In genomic region chr13:103096346-103097150, GRCm38 (mm10) we compare ENCODE assay signal across 9 mouse cellular contexts.
DNase-seq lines count a peak whose midpoint lies in the region; ATAC-seq lines count a peak whose summit lies in the region.
"Had no signal": no experiment of that assay in that cellular context is flagged by ENCODE, and none has a peak within 500 bp of the region (broad histone marks: within the 10 kb centered on the region; RNA-seq: fewer than 3 reads in every experiment).

No protein-coding gene starts in this region.

- H3K36me3 ChIP-seq in embryonic facial prominence, embryonic 14.5 days (ENCODE audit: control insufficient read depth, insufficient read depth, low read length) = no peaks in the 10 kb centered on the region
- H3K36me3 ChIP-seq in heart, embryonic 10.5 days = no peaks in the 10 kb centered on the region
- H3K36me3 ChIP-seq in limb, embryonic 10.5 days = no peaks in the 10 kb centered on the region

- peak overlapping the region; percentile 51 for H3K9ac ChIP-seq in embryonic facial prominence, embryonic 14.5 days (ENCODE audit: low read depth, low read length)

- H3K9me3 ChIP-seq in embryonic facial prominence, embryonic 14.5 days (ENCODE audit: control insufficient read depth, low read length) = no peaks in the 10 kb centered on the region
- H3K9me3 ChIP-seq in heart, embryonic 10.5 days = no peaks in the 10 kb centered on the region
- H3K9me3 ChIP-seq in limb, embryonic 10.5 days (replicated peaks) = no peaks in the 10 kb centered on the region

- DNase-seq in ovary, postnatal 36 days (ENCODE audit: low spot score) = peak; percentile 49
- DNase-seq in ovary, postnatal 14 days (ENCODE audit: low spot score) = no peak
- peak; percentile 91 for DNase-seq in embryonic facial prominence, embryonic 14.5 days (ENCODE audit: low spot score)
- peak; percentile 95 for DNase-seq in heart, embryonic 10.5 days (ENCODE audit: low spot score)
- peak; percentile 45 for DNase-seq in kidney, adult 9 months
- DNase-seq in limb, embryonic 10.5 days (ENCODE audit: low spot score) = peak; percentile 74
- DNase-seq in mesoderm, embryonic 11.5 days (ENCODE audit: low read depth, low spot score) = peak; percentile 85
- peak; percentile 4 to 12 for DNase-seq in spleen, postnatal 36 days (ENCODE audit: low spot score in 2 of 2)

- WGBS in embryonic facial prominence, embryonic 14.5 days = 6% methylated on average over 28 of the region's 28 CpGs
- WGBS in heart, embryonic 10.5 days = 2% methylated on average over 28 of the region's 28 CpGs
- 7% methylated on average over 28 of the region's 28 CpGs for WGBS in limb, embryonic 10.5 days

- H3K4me1 ChIP-seq in embryonic facial prominence, embryonic 14.5 days (ENCODE audit: control insufficient read depth, insufficient read depth, low read length) = no peaks in the 10 kb centered on the region
- peaks cover 18% of the 10 kb centered on the region for H3K4me1 ChIP-seq in heart, embryonic 10.5 days
- H3K4me1 ChIP-seq in limb, embryonic 10.5 days = peaks cover 21% of the 10 kb centered on the region

- H3K27me3 ChIP-seq in embryonic facial prominence, embryonic 14.5 days (replicated peaks; ENCODE audit: control insufficient read depth, insufficient read depth, low read length) = peaks cover 15% of the 10 kb centered on the region
- no peaks in the 10 kb centered on the region for H3K27me3 ChIP-seq in heart, embryonic 10.5 days (ENCODE audit: insufficient read depth, poor library complexity, severe bottlenecking)
- peaks cover 31% of the 10 kb centered on the region for H3K27me3 ChIP-seq in limb, embryonic 10.5 days (ENCODE audit: low read depth, poor library complexity, severe bottlenecking)

- H3K4me3 ChIP-seq in embryonic facial prominence, embryonic 14.5 days (ENCODE audit: low read depth, low read length) = peak overlapping the region; percentile 43
- peak overlapping the region; percentile 62 for H3K4me3 ChIP-seq in heart, embryonic 10.5 days
- H3K4me3 ChIP-seq in limb, embryonic 10.5 days = peak overlapping the region; percentile 55

- H3K27ac ChIP-seq in embryonic facial prominence, embryonic 14.5 days (replicated peaks; ENCODE audit: low read depth, low read length) = peak overlapping the region; percentile 48
- H3K27ac ChIP-seq in heart, embryonic 10.5 days = peak overlapping the region; percentile 85
- H3K27ac ChIP-seq in limb, embryonic 10.5 days = 0 out of 2 replicates have a peak overlapping the region, but pooled peaks have one; percentile 2
- H3K27ac ChIP-seq: macrophage had no signal

- peak overlapping the region; percentile 64 for H3K4me2 ChIP-seq in embryonic facial prominence, embryonic 14.5 days (ENCODE audit: low read depth, low read length)

- ATAC-seq in embryonic facial prominence, embryonic 14.5 days (ENCODE audit: low read depth) = peak; percentile 92

Comparison
In these comparisons a context has a peak if more than half of its experiments do, and no peak if none do; other contexts are left out.
1. H3K27ac ChIP-seq: peak in every context shown above with its lines; median percentile 85 in heart, embryonic 10.5 days; 48 in embryonic facial prominence, embryonic 14.5 days; 2 in limb, embryonic 10.5 days.